Mouse (Mus musculus) midbrain, embryonic 16.5 days (tissue): ENCODE data around the gene Kctd5. TPM values are rescaled to one million over a fixed set of nuclear protein-coding genes. Genes with fewer than 3 reads are reported as not detected.

Source experiments
- ATAC-seq: fragments of 200-750 bp; cut with Nextera tagmentation; 2 replicates; pipeline ENCODE4 v1.8.0; 2017; ENCODE audit warnings: moderate TSS enrichment
- H3K27ac ChIP-seq: fragments of 300-500 bp; sonication (generic); 2 replicates; pipeline ENCODE4 v1.5.1; 2014; ENCODE audit warnings: mild to moderate bottlenecking, low read length, mixed read lengths
- H3K27me3 ChIP-seq: fragments of 300-500 bp; sonication (generic); 2 replicates; pipeline ENCODE4 v1.6.1; 2014; ENCODE audit warnings: low read depth, low read length, mixed read lengths; ENCODE audit not compliant: control insufficient read depth, insufficient read depth
- H3K36me3 ChIP-seq: fragments of 300-500 bp; sonication (generic); 2 replicates; pipeline ENCODE4 v1.6.1; 2014; ENCODE audit warnings: mild to moderate bottlenecking, low read length, moderate library complexity, mixed read lengths; ENCODE audit not compliant: control insufficient read depth, insufficient read depth
- H3K4me1 ChIP-seq: fragments of 300-500 bp; sonication (generic); 2 replicates; pipeline ENCODE4 v1.6.1; 2014; ENCODE audit warnings: mild to moderate bottlenecking, low read length, mixed read lengths; ENCODE audit not compliant: control insufficient read depth, insufficient read depth
- H3K4me2 ChIP-seq: fragments of 300-500 bp; sonication (generic); 2 replicates; pipeline ENCODE4 v1.6.1; 2014; ENCODE audit warnings: mild to moderate bottlenecking, low read length, mixed read lengths
- H3K4me3 ChIP-seq: fragments of 300-500 bp; sonication (generic); 2 replicates; pipeline ENCODE4 v1.5.1; 2014; ENCODE audit warnings: low read depth, mild to moderate bottlenecking, low read length, moderate library complexity, mixed read lengths
- H3K9ac ChIP-seq: fragments of 300-500 bp; sonication (generic); 2 replicates; pipeline ENCODE4 v1.6.1; 2014; ENCODE audit warnings: low read depth, low read length, mixed read lengths
- H3K9me3 ChIP-seq: fragments of 300-500 bp; sonication (generic); replicated peaks from 2 replicates; pipeline ENCODE4 v1.6.1; 2014; ENCODE audit warnings: mild to moderate bottlenecking, low read length, mixed read lengths; ENCODE audit not compliant: control insufficient read depth, poor library complexity, severe bottlenecking
- WGBS: fragments of 180-500 bp; shearing (Covaris S2); extraction: QIAGEN DNeasy Blood & Tissue Kit; methylation state at CpG from one replicate; pipeline ENCODE4 v1.1.7; 2014; 5-methylcytosine and 5-hydroxymethylcytosine counted together
- microRNA-seq: library from miRNA; unstranded; fragments of <30 nt; microRNA quantifications from one replicate; pipeline ENCODE4, GENCODE M21; 2017
- polyA plus RNA-seq: library from polyadenylated mRNA; unstranded; fragments of >200 nt; fragmentation: Nextera tagmentation; extraction: Ambion mirVana; gene quantifications from 2 replicates; pipeline ENCODE4 v1.2.1, GENCODE M21; 2015

Gene Kctd5
- polyA plus RNA-seq, 1 experiment from 2014 or later, result 72.7 TPM

DNA sequence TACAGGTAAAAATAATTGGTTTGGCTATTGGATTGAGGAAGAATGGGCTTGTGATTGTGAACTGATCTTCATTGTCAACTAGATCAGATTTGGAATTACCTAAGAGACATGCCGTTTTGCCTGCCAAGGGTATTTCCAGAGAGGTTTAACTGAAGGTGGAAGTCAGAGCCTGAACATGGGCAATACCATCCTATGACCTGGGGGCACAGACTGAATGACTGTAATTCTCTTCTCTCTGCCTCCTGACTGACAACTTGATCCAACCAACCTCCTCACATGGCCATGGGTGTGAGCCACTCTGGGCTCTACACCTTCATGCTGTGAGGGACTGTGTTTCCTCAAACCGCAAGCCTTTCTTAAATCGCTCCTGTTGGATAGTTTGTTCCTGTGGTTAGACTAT, 68.2 kb downstream of the Kctd5 start:
- H3K9ac ChIP-seq, result no peak overlapping the region
- WGBS, result 94% methylated on average over 3 of the region's 3 CpGs
- H3K4me3 ChIP-seq, result no peak overlapping the region
- H3K36me3 ChIP-seq, result no peaks in the 10 kb centered on the region
- no peak for ATAC-seq
- H3K4me1 ChIP-seq, result no peaks in the 10 kb centered on the region
- H3K4me2 ChIP-seq, result no peak overlapping the region
- no peaks in the 10 kb centered on the region for H3K27me3 ChIP-seq
- no peak overlapping the region for H3K27ac ChIP-seq
- 0 out of 2 replicates have a peak, but pooled peaks cover 3% of the 10 kb centered on the region for H3K9me3 ChIP-seq

DNA sequence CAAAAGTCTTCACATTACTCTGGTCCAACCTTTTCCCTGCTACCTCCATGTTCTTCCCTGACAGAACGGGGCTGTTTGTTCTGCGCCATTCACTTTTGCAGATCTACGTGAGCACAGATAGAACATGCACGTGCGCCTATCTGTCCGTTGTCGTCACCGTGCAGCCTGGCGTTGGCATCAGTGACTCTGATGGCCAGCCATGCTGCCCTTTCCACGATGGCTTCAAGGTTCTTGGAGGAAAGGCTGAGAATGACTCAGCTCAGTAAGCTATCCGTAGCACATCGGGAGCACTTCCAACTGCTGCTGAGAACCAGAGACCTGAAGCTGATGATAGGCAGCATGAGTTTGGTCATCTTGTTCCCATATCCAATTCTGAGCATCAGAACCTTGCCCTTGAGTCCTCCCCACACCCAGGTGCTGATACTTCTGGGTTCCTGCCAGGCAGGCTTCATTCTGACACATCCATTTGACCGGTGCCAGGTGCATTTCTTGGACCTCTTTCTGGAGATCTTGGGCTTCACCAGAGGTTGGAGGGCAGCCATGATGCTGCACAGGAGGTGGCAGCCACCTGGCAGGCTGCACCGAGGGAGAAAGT, 69.1 kb downstream of the Kctd5 start:
- H3K9me3 ChIP-seq, result 0 out of 2 replicates have a peak, but pooled peaks cover 3% of the 10 kb centered on the region
- H3K4me3 ChIP-seq, result no peak overlapping the region
- no peaks in the 10 kb centered on the region for H3K4me1 ChIP-seq
- 91% methylated on average over 14 of the region's 14 CpGs for WGBS
- ATAC-seq, result no peak
- no peak overlapping the region for H3K27ac ChIP-seq
- no peak overlapping the region for H3K9ac ChIP-seq
- H3K4me2 ChIP-seq, result no peak overlapping the region
- H3K27me3 ChIP-seq, result no peaks in the 10 kb centered on the region
- H3K36me3 ChIP-seq, result no peaks in the 10 kb centered on the region

DNA sequence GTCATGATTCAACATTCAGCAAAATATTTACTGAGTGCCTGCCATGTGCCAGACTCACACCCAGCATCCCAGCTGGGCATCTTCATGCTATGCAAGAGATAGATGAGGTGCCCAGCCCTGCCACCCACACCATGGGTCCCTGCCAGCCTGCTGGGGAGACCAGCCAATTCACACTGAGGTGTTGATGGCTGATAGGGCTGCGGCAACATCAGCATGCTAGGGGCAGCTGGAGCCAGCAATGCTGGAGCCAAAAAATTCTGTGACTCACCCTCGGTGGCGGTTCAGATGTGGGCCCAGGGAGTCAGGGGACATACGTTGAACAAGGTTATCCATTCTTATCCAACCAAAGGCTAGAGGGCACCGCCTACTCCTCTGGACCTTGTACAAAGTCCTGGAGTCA, 72.9 kb downstream of the Kctd5 start:
- Histone ChIP-seq H3K27ac (no peak overlapping the region), H3K36me3 (no peaks in the 10 kb centered on the region), H3K4me3 (no peak overlapping the region), H3K4me2 (no peak overlapping the region), H3K27me3 (no peaks in the 10 kb centered on the region), H3K9ac (no peak overlapping the region), H3K9me3 (no peaks in the 10 kb centered on the region), H3K4me1 (no peaks in the 10 kb centered on the region)
- no peak for ATAC-seq
- WGBS, result 70% methylated on average over 5 of the region's 5 CpGs

GRCm38 (mm10) chr17:23998383-23998782, 74.9 kb downstream of the Kctd5 start:
- WGBS, result 81% methylated on average over 6 of the region's 6 CpGs

GRCm38 (mm10) chr17:23997901-23998300, 75.4 kb downstream of the Kctd5 start, which contains the start of gene Prss22:
Gene Prss22, minus strand, starts transcription at chr17:23998100.
- no peaks in the 10 kb centered on the region for H3K27me3 ChIP-seq
- H3K4me2 ChIP-seq, result no peak within 1 kb of the TSS
- no peak within 1 kb of the TSS for H3K27ac ChIP-seq
- 77% methylated on average over 2 of the region's 2 CpGs for WGBS
- no peak within 1 kb of the TSS for H3K4me3 ChIP-seq
- no peak within 1 kb of the TSS for H3K9ac ChIP-seq
- H3K9me3 ChIP-seq, result no peaks in the 10 kb centered on the region
- no peak for ATAC-seq
- peaks cover 6% of the 10 kb centered on the region; the same call in 1 of the 2 replicates for H3K4me1 ChIP-seq
- no peaks in the 10 kb centered on the region for H3K36me3 ChIP-seq

More at GRCm38 (mm10) chr17:23998383-23998782, 74.9 kb downstream of the Kctd5 start:
- H3K36me3 ChIP-seq, result no peaks in the 10 kb centered on the region
- no peak for ATAC-seq
- H3K4me2 ChIP-seq, result no peak overlapping the region
- no peak overlapping the region for H3K27ac ChIP-seq
- H3K4me1 ChIP-seq, result peaks cover 4% of the 10 kb centered on the region; the same call in 1 of the 2 replicates
- H3K27me3 ChIP-seq, result no peaks in the 10 kb centered on the region
- no peaks in the 10 kb centered on the region for H3K9me3 ChIP-seq
- no peak overlapping the region for H3K9ac ChIP-seq
- H3K4me3 ChIP-seq, result no peak overlapping the region

Small RNA genes within 50 kb of the gene (microRNA-seq; reads per million reads assigned to microRNA genes)
- not detected for gene Gm27700

Other genes starting within 250 kb of the Kctd5 start
- 1,162 and 1,206 TPM in 2 replicates for gene Elob, start 244.3 kb downstream of the Kctd5 start, polyA plus RNA-seq
- gene Prss33, start 237.4 kb downstream of the Kctd5 start, polyA plus RNA-seq, result 0.18 TPM in 1 of 2 replicates, not detected in the other
- gene Prss32, start 229.6 kb downstream of the Kctd5 start, polyA plus RNA-seq, result not detected in 2 replicates
- gene Prss41, start 229.3 kb downstream of the Kctd5 start, polyA plus RNA-seq, result 0.88 and 1.6 TPM in 2 replicates
- gene Prss21, start 205.4 kb downstream of the Kctd5 start, polyA plus RNA-seq, result not detected in 2 replicates
- gene Dcpp1, start 192.6 kb downstream of the Kctd5 start, polyA plus RNA-seq, result not detected in 2 replicates
- gene Dcpp2, start 192.6 kb downstream of the Kctd5 start, polyA plus RNA-seq, result not detected in 2 replicates
- gene Dcpp3, start 156.0 kb downstream of the Kctd5 start, polyA plus RNA-seq, result not detected in 2 replicates
- not detected in 2 replicates for gene Sbp, start 131.8 kb downstream of the Kctd5 start, polyA plus RNA-seq
- gene Sbpl, start 118.2 kb downstream of the Kctd5 start, polyA plus RNA-seq, result not detected in 2 replicates
- 0.24 TPM in 1 of 2 replicates, not detected in the other for gene Prss30, start 92.9 kb downstream of the Kctd5 start, polyA plus RNA-seq
- not detected in 2 replicates for gene Prss22, start 75.4 kb downstream of the Kctd5 start, polyA plus RNA-seq
- 0.19 and 0.27 TPM in 2 replicates for gene Prss27, start 35.3 kb downstream of the Kctd5 start, polyA plus RNA-seq
- gene Pdpk1, start 77.4 kb upstream of the Kctd5 start, polyA plus RNA-seq, result 69.2 and 78.5 TPM in 2 replicates
- gene Amdhd2, start 90.3 kb upstream of the Kctd5 start, polyA plus RNA-seq, result 31.1 and 31.6 TPM in 2 replicates
- gene Atp6v0c, start 96.2 kb upstream of the Kctd5 start, polyA plus RNA-seq, result 1,371 and 1,629 TPM in 2 replicates
- gene Tbc1d24, start 132.1 kb upstream of the Kctd5 start, polyA plus RNA-seq, result 30.6 and 30.8 TPM in 2 replicates
- gene Ntn3, start 136.0 kb upstream of the Kctd5 start, polyA plus RNA-seq, result 3.9 and 4.4 TPM in 2 replicates
- 9.2 and 9.5 TPM in 2 replicates for gene Tedc2, start 147.4 kb upstream of the Kctd5 start, polyA plus RNA-seq
- 12.7 and 12.9 TPM in 2 replicates for gene Ccnf, start 178.0 kb upstream of the Kctd5 start, polyA plus RNA-seq